Mouse (Mus musculus): ENCODE measurements around the gene Tuft1. TPM values are rescaled to one million over a fixed set of nuclear protein-coding genes. Genes with fewer than 3 reads are reported as not detected.
"Not testable (repeated sequence)": the region's sequence is repeated elsewhere in the genome, so short reads cannot be mapped to it uniquely, and the experiment has no call there.

The Tuft1 gene
- 1 to 10 TPM; 2.0 to 2.1 TPM for total RNA-seq (2021)
- 1.6 and 1.9 TPM in 2 replicates for polyA plus RNA-seq (2012; rRNA removed)
- long read RNA-seq, partial matches to known transcripts = 0 of 2 reads
- long read RNA-seq, other reads (novel, unspliced or antisense) = 1 of 2 reads

DNA sequence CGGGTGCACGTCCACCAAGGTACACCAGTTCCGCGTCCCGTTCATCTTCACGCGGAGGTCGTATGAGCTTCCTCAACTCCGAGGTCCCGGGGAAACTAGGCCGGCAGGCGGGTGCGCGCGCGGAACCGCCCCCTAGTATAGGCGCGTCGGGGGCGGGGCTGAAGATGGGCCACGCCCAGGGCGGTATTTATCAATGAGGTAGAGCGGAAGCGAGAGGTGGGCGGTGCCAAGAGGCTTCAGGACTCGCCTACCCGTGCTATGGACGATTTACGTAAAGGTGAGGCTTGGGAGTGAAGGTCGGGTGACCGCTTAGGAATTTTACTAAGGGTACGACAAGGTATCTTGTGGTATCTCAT lies at the start of gene Tuft1:
Gene Tuft1 (minus strand): TSS at position 133 of the 356 bp plus-strand sequence.
- DNase-seq = peak; percentile 82 to 84
- intact Hi-C loops (cut with DNase I); H3K79me2 ChIP-seq (replicated peaks; ENCODE audit: control insufficient read depth, insufficient read depth, low read length); H3K9ac ChIP-seq (ENCODE audit: low read depth, low read length); H3K4me3 ChIP-seq; H3K27me3 ChIP-seq (ENCODE audit: control insufficient read depth, insufficient read depth, low read length); H3K4me1 ChIP-seq (ENCODE audit: control insufficient read depth, insufficient read depth, low read length); H3K27ac ChIP-seq; H3K36me3 ChIP-seq (ENCODE audit: control insufficient read depth, insufficient read depth, low read length): not testable (repeated sequence)
- under 1% methylated on average over 20 of the region's 33 CpGs for WGBS

DNA sequence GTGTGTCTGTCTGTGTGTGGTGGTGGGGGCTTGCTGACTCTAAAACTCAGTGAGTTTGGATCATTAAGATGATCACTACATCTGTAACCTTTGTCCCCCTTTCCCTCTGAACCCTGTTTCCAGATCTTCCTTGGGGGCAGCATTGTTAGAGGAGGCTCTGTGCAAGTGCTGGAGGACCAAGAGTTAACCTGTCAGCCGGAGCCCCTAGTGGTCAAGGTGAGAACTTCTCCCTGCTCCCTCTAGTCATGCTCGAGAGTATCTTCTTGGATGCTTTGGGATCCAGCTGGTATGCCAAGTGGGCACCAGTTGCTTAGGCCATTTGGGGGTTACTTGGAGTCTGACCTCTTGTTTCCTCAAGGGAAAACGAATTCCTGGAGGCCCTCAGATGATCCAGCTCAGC lies 44.7 kb upstream of the Tuft1 start:
- peak; percentile 47 for TF ChIP-seq CTCF (IDR thresholded peaks at IDR 0.05)
- H3K36me3 ChIP-seq (ENCODE audit: control insufficient read depth, insufficient read depth, low read length); H3K4me1 ChIP-seq (ENCODE audit: control insufficient read depth, insufficient read depth, low read length); H3K9ac ChIP-seq (ENCODE audit: low read depth, low read length); H3K27me3 ChIP-seq (ENCODE audit: control insufficient read depth, insufficient read depth, low read length); H3K4me3 ChIP-seq; intact Hi-C loops (cut with DNase I); H3K27ac ChIP-seq; H3K79me2 ChIP-seq (replicated peaks; ENCODE audit: control insufficient read depth, insufficient read depth, low read length); DNase-seq: not testable (repeated sequence)
- 22% methylated on average over 3 of the region's 3 CpGs for WGBS

DNA sequence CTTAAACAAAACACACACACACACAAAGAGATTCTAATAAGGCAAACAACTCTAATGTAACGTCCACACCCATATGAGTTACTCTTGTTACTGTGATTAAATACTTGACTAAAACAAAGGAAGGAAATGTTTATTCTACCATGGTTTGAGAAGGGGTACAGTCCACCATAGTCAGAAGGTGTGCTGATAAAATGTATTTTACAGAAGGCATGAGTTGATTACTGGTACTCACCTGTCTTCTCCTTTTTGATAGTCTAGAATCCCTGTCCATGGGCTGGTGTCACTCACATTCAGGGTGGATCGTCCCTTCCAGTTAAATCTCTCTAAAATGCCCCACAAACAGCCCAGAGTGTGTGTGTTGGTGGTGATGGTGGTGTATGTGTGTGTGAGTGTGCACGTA lies 44.2 kb upstream of the Tuft1 start:
- no peak for DNase-seq

DNA sequence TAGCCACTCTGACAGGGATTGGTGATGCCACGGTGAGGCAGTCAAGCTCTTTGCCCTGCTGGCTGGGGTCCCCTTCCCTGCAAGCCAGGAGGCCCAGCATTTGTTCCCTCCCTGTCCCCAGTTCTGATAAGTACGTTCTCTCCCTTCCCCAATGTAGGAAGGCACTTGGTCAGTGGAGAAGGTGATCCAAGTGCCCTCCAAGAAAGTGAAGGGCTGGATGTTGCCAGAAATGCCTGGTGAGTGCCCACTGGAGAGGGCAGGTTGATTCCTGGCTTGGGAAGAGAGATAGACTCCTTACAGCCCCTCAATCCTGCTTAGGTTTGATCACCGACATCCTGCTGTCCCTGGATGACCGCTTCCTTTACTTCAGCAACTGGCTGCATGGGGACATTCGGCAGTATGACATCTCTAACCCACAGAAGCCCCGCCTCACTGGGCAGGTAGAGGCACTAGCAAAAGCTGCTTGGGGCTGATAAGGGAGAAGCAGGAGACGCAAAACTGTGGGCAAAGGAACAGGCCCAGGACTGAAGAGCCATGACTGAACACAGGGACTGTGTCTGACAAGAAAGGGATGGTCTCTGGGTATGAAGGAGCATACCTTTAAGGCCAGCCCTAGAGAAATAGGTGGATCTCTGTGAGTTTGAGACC lies 43.6 kb upstream of the Tuft1 start:
- intact Hi-C loops (cut with DNase I); H3K4me1 ChIP-seq (ENCODE audit: control insufficient read depth, insufficient read depth, low read length); H3K4me3 ChIP-seq; H3K9ac ChIP-seq (ENCODE audit: low read depth, low read length); H3K36me3 ChIP-seq (ENCODE audit: control insufficient read depth, insufficient read depth, low read length); H3K79me2 ChIP-seq (replicated peaks; ENCODE audit: control insufficient read depth, insufficient read depth, low read length); DNase-seq; H3K27me3 ChIP-seq (ENCODE audit: control insufficient read depth, insufficient read depth, low read length); H3K27ac ChIP-seq: not testable (repeated sequence)
- WGBS = 71% methylated on average over 7 of the region's 7 CpGs

More for the DNA sequence above, 44.2 kb upstream of the Tuft1 start:
- Histone ChIP-seq H3K27me3 (ENCODE audit: control insufficient read depth, insufficient read depth, low read length) (no peaks in the 10 kb centered on the region), H3K79me2 (replicated peaks; ENCODE audit: control insufficient read depth, insufficient read depth, low read length) (no peaks in the 10 kb centered on the region), H3K4me3 (no peak overlapping the region), H3K27ac (no peak overlapping the region), H3K36me3 (ENCODE audit: control insufficient read depth, insufficient read depth, low read length) (no peaks in the 10 kb centered on the region), H3K4me1 (ENCODE audit: control insufficient read depth, insufficient read depth, low read length) (no peaks in the 10 kb centered on the region), H3K9ac (ENCODE audit: low read depth, low read length) (no peak overlapping the region)
- 69% methylated on average over 3 of the region's 3 CpGs for WGBS
- TF ChIP-seq POLR2A (IDR thresholded peaks at IDR 0.05; ENCODE audit: insufficient read depth, low read depth, low read length) (no peak), EP300 (IDR thresholded peaks at IDR 0.05; ENCODE audit: insufficient read depth, low read depth, low read length) (no peak), CTCF (IDR thresholded peaks at IDR 0.05) (no peak)
- intact Hi-C loops (cut with DNase I) = no loop called here

DNA sequence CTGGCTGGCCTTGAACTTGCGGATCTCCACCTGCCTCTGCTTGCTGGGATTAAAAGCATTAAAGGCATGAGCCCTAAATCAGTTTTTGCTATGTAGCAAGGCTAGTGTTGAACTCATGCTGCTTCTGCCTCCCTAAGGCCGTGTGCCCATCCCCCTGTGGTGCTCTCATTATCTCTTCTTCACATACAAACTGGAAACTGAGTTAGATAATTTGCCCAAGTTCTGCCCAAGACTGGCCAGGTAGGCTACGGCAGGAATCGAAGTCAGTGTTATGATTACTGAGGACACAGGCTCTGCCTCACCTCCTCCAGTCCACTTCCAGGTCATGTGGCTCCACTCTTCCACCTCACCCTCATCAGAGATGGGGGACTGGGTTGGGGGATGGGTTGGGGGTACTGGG lies 37.6 kb upstream of the Tuft1 start:
- H3K9ac ChIP-seq (ENCODE audit: low read depth, low read length); H3K79me2 ChIP-seq (replicated peaks; ENCODE audit: control insufficient read depth, insufficient read depth, low read length); H3K27ac ChIP-seq; H3K4me1 ChIP-seq (ENCODE audit: control insufficient read depth, insufficient read depth, low read length); DNase-seq; H3K36me3 ChIP-seq (ENCODE audit: control insufficient read depth, insufficient read depth, low read length); intact Hi-C loops (cut with DNase I); H3K4me3 ChIP-seq; H3K27me3 ChIP-seq (ENCODE audit: control insufficient read depth, insufficient read depth, low read length): not testable (repeated sequence)
- 86% methylated on average over 4 of the region's 4 CpGs for WGBS

DNA sequence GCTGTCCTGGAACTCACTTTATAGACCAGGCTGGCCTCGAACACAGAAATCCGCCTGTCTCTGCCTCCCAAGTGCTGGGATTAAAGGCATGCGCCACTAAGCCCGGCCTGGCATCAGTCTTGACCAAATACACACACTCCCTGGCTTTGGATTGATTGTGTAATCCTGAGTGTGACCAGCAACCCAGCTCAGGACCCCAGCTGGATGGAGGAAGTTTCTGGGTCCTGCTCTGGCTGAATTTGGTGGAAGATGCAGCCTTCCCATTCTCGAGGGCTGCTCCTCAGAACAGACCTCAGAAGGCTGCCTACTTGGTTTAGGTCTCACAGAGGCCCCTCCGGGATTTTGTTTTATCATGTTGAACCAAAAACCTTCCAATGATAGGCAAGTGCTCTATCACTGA lies 36.9 kb upstream of the Tuft1 start:
- DNase-seq; intact Hi-C loops (cut with DNase I); H3K27me3 ChIP-seq (ENCODE audit: control insufficient read depth, insufficient read depth, low read length); H3K4me3 ChIP-seq; H3K79me2 ChIP-seq (replicated peaks; ENCODE audit: control insufficient read depth, insufficient read depth, low read length); H3K4me1 ChIP-seq (ENCODE audit: control insufficient read depth, insufficient read depth, low read length); H3K36me3 ChIP-seq (ENCODE audit: control insufficient read depth, insufficient read depth, low read length); H3K9ac ChIP-seq (ENCODE audit: low read depth, low read length); H3K27ac ChIP-seq: not testable (repeated sequence)
- 73% methylated on average over 6 of the region's 6 CpGs for WGBS

DNA sequence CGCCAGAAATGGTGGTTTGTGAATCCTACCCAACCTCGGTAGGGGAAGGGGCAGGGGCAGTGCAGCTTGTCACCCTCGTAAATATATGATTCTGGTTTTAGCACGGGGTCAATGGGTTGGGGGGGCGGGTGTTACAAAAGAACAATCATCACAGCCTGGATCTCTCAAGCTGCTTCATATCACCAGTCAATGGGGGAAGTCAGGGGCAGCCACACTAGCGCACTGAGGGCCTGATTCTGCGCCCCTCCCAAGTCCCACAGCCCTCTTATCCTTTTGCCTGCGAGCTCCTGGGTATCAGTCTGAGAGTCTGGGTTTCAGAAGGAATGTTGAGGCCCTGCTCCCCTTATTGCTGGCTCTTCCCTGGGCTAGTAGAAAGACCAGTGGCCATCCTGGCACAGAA lies 35.2 kb upstream of the Tuft1 start:
- H3K4me1 ChIP-seq (ENCODE audit: control insufficient read depth, insufficient read depth, low read length); H3K27me3 ChIP-seq (ENCODE audit: control insufficient read depth, insufficient read depth, low read length); DNase-seq; H3K27ac ChIP-seq; H3K79me2 ChIP-seq (replicated peaks; ENCODE audit: control insufficient read depth, insufficient read depth, low read length); H3K36me3 ChIP-seq (ENCODE audit: control insufficient read depth, insufficient read depth, low read length); H3K9ac ChIP-seq (ENCODE audit: low read depth, low read length); H3K4me3 ChIP-seq: not testable (repeated sequence)
- WGBS = 54% methylated on average over 5 of the region's 8 CpGs
- intact Hi-C loops (cut with DNase I) = loop anchor here (5.0 kb wide), 1 partner anchor 238 kb away; the partner anchor contains the start of gene Selenbp1

Measured in heart, adult 2 months (tissue).